Mouse (Mus musculus) layer of hippocampus, postnatal 10 days (tissue): ENCODE measurements at regions not wholly inside any gene's neighbourhood (a gene's known extent, or its start where the extent isn't known, plus 50 kb on each side); places are given as distances from the start of the nearest gene placed in this dataset.

Experiments
- DNase-seq, 2 experiments: peaks; one replicate each; pipeline ENCODE4 v3.0.0; 2021; ENCODE audit warnings: low spot score in 2 of 2

GRCm38 (mm10) chr5:61943376-61943775 is 134.8 kb downstream of the G6pd2 start:
- no peak for DNase-seq

- no peak for DNase-seq
Observed at GRCm38 (mm10) chr5:61985211-61985610, 176.6 kb downstream of the G6pd2 start.

- no peak for DNase-seq
Observed at GRCm38 (mm10) chr5:62019506-62019905, 210.9 kb downstream of the G6pd2 start.

- DNase-seq, result no peak
Observed at GRCm38 (mm10) chr5:62020260-62020659, 211.6 kb downstream of the G6pd2 start.

GRCm38 (mm10) chr5:62041475-62041874 is 232.9 kb downstream of the G6pd2 start:
- DNase-seq, result no peak

GRCm38 (mm10) chr5:62043678-62044077 is 235.1 kb downstream of the G6pd2 start:
- DNase-seq, result no peak

- DNase-seq, result no peak
Observed at GRCm38 (mm10) chr5:62078998-62079397, 270.4 kb downstream of the G6pd2 start.

GRCm38 (mm10) chr5:62089538-62089937 is 280.9 kb downstream of the G6pd2 start:
- DNase-seq, result no peak

GRCm38 (mm10) chr5:62096052-62096451 is 287.4 kb downstream of the G6pd2 start:
- DNase-seq, result no peak

GRCm38 (mm10) chr5:62113226-62113625 is 304.6 kb downstream of the G6pd2 start:
- DNase-seq, result no peak

- no peak for DNase-seq
Observed at GRCm38 (mm10) chr5:62113664-62114063, 305.0 kb downstream of the G6pd2 start.

GRCm38 (mm10) chr5:62145178-62145577 is 336.6 kb downstream of the G6pd2 start:
- no peak for DNase-seq

- no peak for DNase-seq
Observed at GRCm38 (mm10) chr5:62147399-62147798, 338.8 kb downstream of the G6pd2 start.

GRCm38 (mm10) chr5:62160528-62160927 is 351.9 kb downstream of the G6pd2 start:
- no peak for DNase-seq

- peak; percentile 5 to 13 for DNase-seq
Observed at GRCm38 (mm10) chr5:62192073-62192472, 383.5 kb downstream of the G6pd2 start.

- no peak for DNase-seq
Observed at GRCm38 (mm10) chr5:62205384-62205783, 396.8 kb downstream of the G6pd2 start.
